Comparison of ENCODE assay signal across 8 mouse cellular contexts in the genomic region with DNA sequence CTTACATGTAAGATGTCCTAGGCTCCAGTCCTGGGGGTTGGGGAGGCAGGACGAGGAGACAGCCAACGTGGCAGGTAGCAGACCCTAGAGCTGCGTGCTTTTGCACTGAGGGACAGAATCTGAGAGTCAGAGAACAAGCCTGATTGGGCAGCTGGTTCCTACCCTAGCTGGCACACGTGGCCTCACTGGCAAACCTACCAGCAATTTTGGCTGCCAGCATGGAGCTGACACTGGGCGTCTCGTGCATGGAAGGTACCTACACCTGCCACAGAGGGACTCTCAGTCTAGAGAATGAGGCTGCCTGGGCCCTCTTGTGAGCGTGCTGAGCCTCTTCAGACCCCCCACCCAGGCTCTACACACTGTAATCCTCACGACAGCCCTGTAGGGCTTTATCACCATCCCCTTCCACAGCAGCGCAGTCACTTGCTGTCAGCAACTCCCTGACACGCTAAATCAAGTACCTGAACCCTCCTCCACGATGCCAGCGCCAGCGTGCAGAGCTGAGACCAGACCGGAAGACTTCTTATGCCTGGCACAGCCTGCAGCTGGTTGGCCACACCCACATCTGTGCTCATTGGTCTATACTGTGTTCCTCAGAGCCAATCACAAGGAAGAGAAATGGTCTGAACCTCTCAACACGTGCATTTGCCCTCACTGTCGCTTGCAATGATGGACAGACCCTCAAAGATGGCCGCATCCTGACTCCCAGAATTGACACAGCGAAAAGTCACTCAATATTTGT. TPM values are rescaled to one million over a fixed set of nuclear protein-coding genes. Genes with fewer than 3 reads are reported as not detected.
A peak's percentile ranks its signal among the peaks of the same experiment; 100 is the strongest.
DNase-seq lines count a peak whose midpoint lies in the region; ATAC-seq and TF ChIP-seq lines count a peak whose summit lies in the region.

No protein-coding gene starts in this region.

- ATAC-seq in kidney, embryonic 16.5 days (ENCODE audit: low FRiP score, low TSS enrichment): peak; percentile 81
- peak; percentile 63; the same call in 1 of the 2 replicates for ATAC-seq in limb, embryonic 11.5 days (ENCODE audit: insufficient number of reproducible peaks, low FRiP score, low TSS enrichment, low read depth)
- peak; percentile 28; the same call in 1 of the 2 replicates for ATAC-seq in neutrophil, adult 5-6 weeks (ENCODE audit: extremely low read depth, insufficient number of reproducible peaks, low FRiP score, poor library complexity, severe bottlenecking)

- WGBS in kidney, embryonic 16.5 days: 50% methylated on average over 18 of the region's 18 CpGs
- 15% methylated on average over 18 of the region's 18 CpGs for WGBS in cerebellum, adult 2 months
- 55% methylated on average over 18 of the region's 18 CpGs for WGBS in limb, embryonic 11.5 days

- H3K4me2 ChIP-seq in kidney, embryonic 16.5 days (replicated peaks; ENCODE audit: low read depth, low read length): peak overlapping the region; percentile 37; the same call in 1 of the 2 replicates
- H3K4me2 ChIP-seq in limb, embryonic 11.5 days (ENCODE audit: low read depth, severe bottlenecking): peak overlapping the region; percentile 27; the same call in 1 of the 2 replicates

- peak; percentile 47; the same call in 1 of the 2 replicates for TF ChIP-seq POLR2A in cerebellum, adult 2 months (IDR thresholded peaks at IDR 0.05; ENCODE audit: borderline replicate concordance, insufficient read depth, low read length)

- no peak overlapping the region for H3K27ac ChIP-seq in kidney, embryonic 16.5 days (ENCODE audit: low read length)
- peak overlapping the region; percentile 84 for H3K27ac ChIP-seq in cerebellum, adult 2 months (ENCODE audit: insufficient read depth, low read length)
- H3K27ac ChIP-seq in limb, embryonic 11.5 days (replicated peaks; ENCODE audit: low read depth, low read length): no peak overlapping the region

- no peaks in the 10 kb centered on the region for H3K36me3 ChIP-seq in kidney, embryonic 16.5 days (ENCODE audit: insufficient read depth, low read length)
- H3K36me3 ChIP-seq in limb, embryonic 11.5 days (ENCODE audit: control insufficient read depth, insufficient read depth, low read length): no peaks in the 10 kb centered on the region

- no peaks in the 10 kb centered on the region for H3K27me3 ChIP-seq in kidney, embryonic 16.5 days (ENCODE audit: insufficient read depth, low read length)
- H3K27me3 ChIP-seq in cerebellum, adult 2 months (ENCODE audit: control insufficient read depth, insufficient read depth, low read length): no peaks in the 10 kb centered on the region
- H3K27me3 ChIP-seq in limb, embryonic 11.5 days (ENCODE audit: control insufficient read depth, insufficient read depth, low read length): no peaks in the 10 kb centered on the region

- H3K9me3 ChIP-seq in kidney, embryonic 16.5 days (ENCODE audit: low read length): no peaks in the 10 kb centered on the region
- H3K9me3 ChIP-seq in limb, embryonic 11.5 days (ENCODE audit: control insufficient read depth, low read length): no peaks in the 10 kb centered on the region

- H3K9ac ChIP-seq in kidney, embryonic 16.5 days (replicated peaks; ENCODE audit: low read length): no peak overlapping the region
- no peak overlapping the region for H3K9ac ChIP-seq in limb, embryonic 11.5 days (ENCODE audit: low read length)

- no peaks in the 10 kb centered on the region; the same call in 1 of the 2 replicates for H3K4me1 ChIP-seq in kidney, embryonic 16.5 days (ENCODE audit: insufficient read depth, low read length)
- H3K4me1 ChIP-seq in cerebellum, adult 2 months (ENCODE audit: control insufficient read depth, insufficient read depth, low read length): peaks cover 37% of the 10 kb centered on the region
- peaks cover 8% of the 10 kb centered on the region for H3K4me1 ChIP-seq in limb, embryonic 11.5 days (ENCODE audit: control insufficient read depth, insufficient read depth, low read length)

- no peak for TF ChIP-seq CTCF in cerebellum, adult 2 months (IDR thresholded peaks at IDR 0.05; ENCODE audit: borderline replicate concordance, insufficient read depth, low read depth, low read length)

- H3K4me3 ChIP-seq in kidney, embryonic 16.5 days (ENCODE audit: low read length): no peak overlapping the region
- H3K4me3 ChIP-seq in cerebellum, adult 2 months (replicated peaks; ENCODE audit: insufficient read depth, low read depth, low read length): peak overlapping the region; percentile 9
- H3K4me3 ChIP-seq in limb, embryonic 11.5 days (ENCODE audit: low read depth, low read length): no peak overlapping the region

- DNase-seq in kidney, postnatal 14 days: no peak
- DNase-seq in cerebellum, adult 2 months: peak; percentile 80 to 86
- DNase-seq in frontal cortex, adult 2 months (ENCODE audit: extremely low spot score in 1 of 2, low spot score in 1 of 2): peak; percentile 52 to 74
- peak; percentile 62 for DNase-seq in limb, embryonic 11.5 days (ENCODE audit: low spot score)
- no peak for DNase-seq in urinary bladder, postnatal 25 days (ENCODE audit: low spot score)
- no peak for DNase-seq in gastrocnemius, postnatal 10 days

RNA-seq across cellular contexts. Expression of a gene that starts 6.9 kb away (rescaled TPM):
- polyA plus RNA-seq in kidney, embryonic 16.5 days (2015; fragmentation: Nextera tagmentation; extraction: Ambion mirVana): 4.4 and 6.5 TPM in 2 replicates
- polyA plus RNA-seq in cerebellum, adult 2 months (2012; rRNA removed): 2.2 and 3.0 TPM in 2 replicates
- 3.0 and 4.0 TPM in 2 replicates for polyA plus RNA-seq in frontal cortex, adult 2 months (2012; rRNA removed)
- polyA plus RNA-seq in limb, embryonic 11.5 days (2014; fragmentation: Nextera tagmentation; extraction: Ambion mirVana): 2.4 and 2.7 TPM in 2 replicates
- total RNA-seq in neutrophil, adult 5-6 weeks (2017): 0.49 and 0.58 TPM in 2 replicates
- total RNA-seq in gastrocnemius, postnatal 10 days (2021): 10 to 100 TPM; 13.7 to 15.2 TPM

Comparison
In these comparisons a context has a peak if more than half of its experiments do, and no peak if none do; other contexts are left out.
1. ATAC-seq: peak in every context shown above with its lines; median percentile 81 in kidney, embryonic 16.5 days; 63 in limb, embryonic 11.5 days; 28 in neutrophil, adult 5-6 weeks.
2. DNase-seq: peak in cerebellum, adult 2 months (2 of 2), frontal cortex, adult 2 months (2 of 2) and limb, embryonic 11.5 days (single experiment); none in kidney, postnatal 14 days (single experiment), urinary bladder, postnatal 25 days (single experiment) and gastrocnemius, postnatal 10 days (single experiment).